Mouse (Mus musculus): ENCODE results near the gene Hmx3.

DNA sequence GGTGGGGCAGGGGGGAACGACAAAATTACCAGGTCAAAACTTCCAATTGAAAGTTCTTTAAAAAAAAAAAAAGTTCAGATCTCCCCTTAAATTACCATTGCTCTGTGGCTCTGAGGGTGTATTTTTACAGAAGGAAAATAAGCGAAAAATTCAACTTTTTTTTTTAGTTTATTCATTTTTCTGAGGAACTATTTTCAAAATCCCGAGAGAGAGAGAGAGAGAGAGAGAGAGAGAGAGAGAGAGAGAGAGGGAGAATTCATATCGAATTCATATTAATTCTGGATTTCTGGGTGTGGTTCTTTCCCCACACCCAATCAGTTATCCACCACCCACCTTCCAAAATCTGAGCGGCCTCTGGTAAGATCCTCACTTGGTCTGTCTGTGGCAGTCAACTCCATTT lies 2.2 kb downstream of the Hmx3 start:
- TF ChIP-seq POLR2A (IDR thresholded peaks at IDR 0.05; ENCODE audit: insufficient read length, low read depth) = no peak
- TF ChIP-seq POLR2AphosphoS2 (IDR thresholded peaks at IDR 0.05; ENCODE audit: insufficient read length, low read depth) = no peak
- TF ChIP-seq MAX (IDR thresholded peaks at IDR 0.05; ENCODE audit: low read depth) = no peak

Data from myocyte (in vitro differentiated cells).